Mouse (Mus musculus) ES-Bruce4 (cell line): Measurements from ENCODE around the gene Pdf. TPM values are rescaled to one million over a fixed set of nuclear protein-coding genes. Genes with fewer than 3 reads are reported as not detected.

Source experiments
- H3K27ac ChIP-seq: 2 replicates; pipeline ENCODE4 v1.5.1; 2012; ENCODE audit warnings: low read length, inconsistent platforms; ENCODE audit not compliant: insufficient read depth
- H3K27me3 ChIP-seq: 2 replicates; pipeline ENCODE4 v1.6.1; 2012; ENCODE audit warnings: mild to moderate bottlenecking, low read length, inconsistent platforms; ENCODE audit not compliant: control insufficient read depth, poor library complexity, insufficient read depth, severe bottlenecking
- H3K36me3 ChIP-seq: 2 replicates; pipeline ENCODE4 v1.6.1; 2012; ENCODE audit warnings: inconsistent platforms, mild to moderate bottlenecking, low read length, moderate library complexity; ENCODE audit not compliant: control insufficient read depth, poor library complexity, insufficient read depth, severe bottlenecking
- H3K4me1 ChIP-seq: one replicate; pipeline ENCODE4 v1.8.1; 2011; ENCODE audit warnings: low read length; ENCODE audit not compliant: control insufficient read depth, insufficient read depth
- H3K4me3 ChIP-seq: 2 replicates; pipeline ENCODE4 v1.5.1; 2011; ENCODE audit warnings: low read depth, mild to moderate bottlenecking, low read length
- H3K9ac ChIP-seq: 2 replicates; pipeline ENCODE4 v1.6.1; 2012; ENCODE audit warnings: low read depth, mild to moderate bottlenecking, inconsistent platforms; ENCODE audit not compliant: poor library complexity, severe bottlenecking
- H3K9me3 ChIP-seq: replicated peaks from 2 replicates; pipeline ENCODE4 v1.6.1; 2012; ENCODE audit warnings: mild to moderate bottlenecking, low read length, inconsistent platforms; ENCODE audit not compliant: control insufficient read depth, poor library complexity, insufficient read depth, severe bottlenecking
- CTCF ChIP-seq: IDR thresholded peaks from one replicate; pipeline ENCODE4 v1.8.1; 2011; ENCODE audit warnings: low read depth, low read length
- EP300 ChIP-seq: IDR thresholded peaks from 2 replicates; pipeline ENCODE4 v1.6.1; 2011; ENCODE audit warnings: low read depth, low read length; ENCODE audit not compliant: insufficient read depth
- POLR2A ChIP-seq: IDR thresholded peaks from one replicate; pipeline ENCODE4 v1.8.1; 2011; ENCODE audit warnings: low read length; ENCODE audit not compliant: insufficient read depth
- polyA plus RNA-seq: library from polyadenylated mRNA; stranded (reverse); fragments of >200 nt; gene quantifications from 2 replicates; pipeline ENCODE4 v1.2.4, GENCODE M21; 2011; ENCODE audit warnings: low read depth; ENCODE audit not compliant: missing spikeins, insufficient read depth, insufficient read length

Gene Pdf
- polyA plus RNA-seq, 1 experiment, result 5.7 TPM

DNA sequence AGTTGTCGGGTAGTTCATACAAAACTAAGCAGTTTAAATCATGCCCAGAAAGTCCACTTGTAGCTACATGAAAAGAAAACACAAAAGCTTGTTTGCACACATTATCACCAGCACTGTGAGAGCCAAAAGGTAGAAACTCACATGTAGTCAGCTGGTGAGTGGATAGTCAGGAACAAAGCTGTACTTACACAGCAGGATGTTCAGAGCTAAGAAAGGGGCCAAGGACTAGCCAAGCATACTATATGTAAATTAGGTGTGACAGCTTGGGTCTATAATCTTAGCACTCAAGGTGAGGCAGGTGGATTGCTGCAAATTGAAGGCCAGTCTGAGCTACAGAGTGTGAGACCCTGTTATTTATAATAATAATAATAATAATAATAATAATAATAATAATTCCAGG, 14.2 kb upstream of the Pdf start:
- Histone ChIP-seq H3K27ac (no peak overlapping the region), H3K36me3 (peaks cover 25% of the 10 kb centered on the region), H3K4me3 (no peak overlapping the region), H3K4me1 (peaks cover 1% of the 10 kb centered on the region), H3K9me3 (no peaks in the 10 kb centered on the region), H3K27me3 (no peaks in the 10 kb centered on the region), H3K9ac (no peak overlapping the region)
- TF ChIP-seq POLR2A (no peak), CTCF (no peak), EP300 (no peak)

DNA sequence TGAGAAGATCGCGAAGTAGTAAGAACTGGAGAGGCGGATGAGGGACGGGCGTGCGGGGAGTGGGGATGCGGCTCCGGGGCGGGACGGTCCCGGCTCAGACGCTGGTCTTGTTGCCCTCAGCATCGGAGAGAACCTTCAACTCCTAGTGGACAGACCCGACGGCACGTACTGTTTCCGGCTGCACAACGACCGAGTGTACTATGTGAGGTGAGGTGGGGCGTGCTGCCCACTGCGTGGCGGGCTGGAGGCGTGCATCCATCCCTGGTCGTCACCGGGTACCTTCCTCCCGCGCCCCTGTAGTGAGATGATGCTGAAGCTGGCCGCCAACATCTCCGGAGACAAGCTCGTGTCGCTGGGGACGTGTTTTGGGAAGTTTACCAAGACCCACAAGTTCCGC, 8.6 kb upstream of the Pdf start:
- Histone ChIP-seq H3K9me3 (no peaks in the 10 kb centered on the region), H3K27ac (0 out of 2 replicates have a peak overlapping the region, but pooled peaks have one; percentile 3), H3K27me3 (no peaks in the 10 kb centered on the region), H3K36me3 (peaks cover 50% of the 10 kb centered on the region), H3K4me3 (peak overlapping the region; percentile 94), H3K9ac (peak overlapping the region; percentile 71), H3K4me1 (no peaks in the 10 kb centered on the region)
- no peak for TF ChIP-seq CTCF
- TF ChIP-seq POLR2A, result no peak
- no peak for TF ChIP-seq EP300

GRCm38 (mm10) chr8:107056076-107056972, 7.9 kb upstream of the Pdf start, which contains the start of the genes Cog8 and Nip7:
TSS of gene Cog8 (minus strand) at chr8:107056689.
TSS of gene Nip7 (plus strand) at chr8:107056877.
- Histone ChIP-seq H3K9me3 (no peaks in the 10 kb centered on the region), H3K36me3 (peaks cover 52% of the 10 kb centered on the region), H3K4me1 (no peaks in the 10 kb centered on the region), H3K9ac (peak within 1 kb of the TSS; percentile 71), H3K27ac (0 out of 2 replicates have a peak within 1 kb of the TSS, but pooled peaks have one; percentile 3), H3K27me3 (no peaks in the 10 kb centered on the region), H3K4me3 (peak within 1 kb of the TSS; percentile 94)
- no peak for TF ChIP-seq POLR2A
- TF ChIP-seq CTCF, result no peak
- TF ChIP-seq EP300, result no peak

GRCm38 (mm10) chr8:107052046-107052445, 3.6 kb upstream of the Pdf start:
- no peak overlapping the region for H3K9ac ChIP-seq
- no peak overlapping the region for H3K27ac ChIP-seq
- TF ChIP-seq EP300, result no peak
- TF ChIP-seq CTCF, result no peak
- no peak for TF ChIP-seq POLR2A
- peaks cover 33% of the 10 kb centered on the region for H3K36me3 ChIP-seq
- H3K4me1 ChIP-seq, result no peaks in the 10 kb centered on the region
- H3K9me3 ChIP-seq, result no peaks in the 10 kb centered on the region
- no peaks in the 10 kb centered on the region for H3K27me3 ChIP-seq
- no peak overlapping the region for H3K4me3 ChIP-seq

- TF ChIP-seq CTCF (no peak), EP300 (no peak), POLR2A (no peak)
- no peaks in the 10 kb centered on the region for H3K4me1 ChIP-seq
- H3K27me3 ChIP-seq, result no peaks in the 10 kb centered on the region
- H3K36me3 ChIP-seq, result peaks cover 56% of the 10 kb centered on the region
- H3K9me3 ChIP-seq, result no peaks in the 10 kb centered on the region
- H3K4me3 ChIP-seq, result peak overlapping the region; percentile 16; the same call in 1 of the 2 replicates
- H3K9ac ChIP-seq, result peak overlapping the region; percentile 89; the same call in 1 of the 2 replicates
- peak overlapping the region; percentile 86 for H3K27ac ChIP-seq
These were observed 1.1 kb upstream of the Pdf start for GRCm38 (mm10) chr8:107049480-107049879.

GRCm38 (mm10) chr8:107046976-107047375, 1.4 kb downstream of the Pdf start:
- no peaks in the 10 kb centered on the region for H3K27me3 ChIP-seq
- no peak overlapping the region; the same call in 1 of the 2 replicates for H3K9ac ChIP-seq
- H3K27ac ChIP-seq, result no peak overlapping the region
- peaks cover 51% of the 10 kb centered on the region for H3K36me3 ChIP-seq
- TF ChIP-seq POLR2A (no peak), EP300 (no peak), CTCF (no peak)
- H3K4me1 ChIP-seq, result no peaks in the 10 kb centered on the region
- H3K4me3 ChIP-seq, result no peak overlapping the region
- H3K9me3 ChIP-seq, result no peaks in the 10 kb centered on the region
